Mouse (Mus musculus) stomach, postnatal 0 days (tissue): Measurements from ENCODE around the gene Lamp1. TPM values are rescaled to one million over a fixed set of nuclear protein-coding genes. Genes with fewer than 3 reads are reported as not detected.
A peak's percentile ranks its signal among the peaks of the same experiment; 100 is the strongest.

ENCODE experiments used
- ATAC-seq: fragments of 200-750 bp; cut with Nextera tagmentation; 2 replicates; pipeline ENCODE4 v1.8.0; 2017; ENCODE audit not compliant: low FRiP score, low TSS enrichment
- DNase-seq: peaks from one replicate; pipeline ENCODE4 v3.0.0-alpha.2; 2016; ENCODE audit warnings: low spot score
- H3K27ac ChIP-seq: fragments of 300-500 bp; sonication (generic); replicated peaks from 2 replicates; pipeline ENCODE4 v1.5.1; 2014; ENCODE audit warnings: mild to moderate bottlenecking, control low read depth
- H3K27me3 ChIP-seq: fragments of 300-500 bp; sonication (generic); 2 replicates; pipeline ENCODE4 v1.6.1; 2014; ENCODE audit warnings: low read length; ENCODE audit not compliant: control insufficient read depth, insufficient read depth
- H3K36me3 ChIP-seq: fragments of 300-500 bp; sonication (generic); 2 replicates; pipeline ENCODE4 v1.6.1; 2014; ENCODE audit warnings: low read length, mixed read lengths; ENCODE audit not compliant: control insufficient read depth, insufficient read depth
- H3K4me1 ChIP-seq: fragments of 300-500 bp; sonication (generic); replicated peaks from 2 replicates; pipeline ENCODE4 v1.6.1; 2014; ENCODE audit warnings: antibody characterized with exemption; ENCODE audit not compliant: control insufficient read depth, insufficient read depth
- H3K4me2 ChIP-seq: fragments of 300-500 bp; sonication (generic); replicated peaks from 2 replicates; pipeline ENCODE4 v1.6.1; 2014; ENCODE audit warnings: low read depth, mild to moderate bottlenecking, control low read depth, moderate library complexity
- H3K4me3 ChIP-seq: fragments of 300-500 bp; sonication (generic); 2 replicates; pipeline ENCODE4 v1.5.1; 2014; ENCODE audit warnings: low read depth, low read length, control low read depth
- H3K9ac ChIP-seq: fragments of 300-500 bp; sonication (generic); 2 replicates; pipeline ENCODE4 v1.6.1; 2014; ENCODE audit warnings: mild to moderate bottlenecking, low read length, control low read depth, mixed read lengths
- H3K9me3 ChIP-seq: fragments of 300-500 bp; sonication (generic); 2 replicates; pipeline ENCODE4 v1.6.1; 2016; ENCODE audit warnings: low read length; ENCODE audit not compliant: control insufficient read depth
- CTCF ChIP-seq: IDR thresholded peaks from 2 replicates; pipeline ENCODE4 v1.5.1; 2016; ENCODE audit warnings: antibody characterized with exemption, low read depth, mild to moderate bottlenecking, moderate library complexity
- EP300 ChIP-seq: optimal IDR thresholded peaks from 2 replicates; pipeline ENCODE3; 2016; ENCODE audit warnings: antibody characterized with exemption
- WGBS: fragments of 180-500 bp; shearing (Covaris S2); extraction: QIAGEN DNeasy Blood & Tissue Kit; methylation state at CpG from one replicate; pipeline ENCODE4 v1.1.7; 2014; 5-methylcytosine and 5-hydroxymethylcytosine counted together
- microRNA counts: library from miRNA; unstranded; fragments of <30 nt; microRNA quantifications from one replicate; lab custom pipeline; 2015
- microRNA-seq: library from miRNA; unstranded; fragments of <30 nt; microRNA quantifications from one replicate; pipeline ENCODE4, GENCODE M21; 2016
- polyA plus RNA-seq: library from polyadenylated mRNA; unstranded; fragments of >200 nt; fragmentation: Nextera tagmentation; extraction: Ambion mirVana; gene quantifications from 2 replicates; pipeline ENCODE4 v1.2.1, GENCODE M21; 2015

The Lamp1 gene
- polyA plus RNA-seq, 1 experiment from 2014 or later = 260 TPM

DNA sequence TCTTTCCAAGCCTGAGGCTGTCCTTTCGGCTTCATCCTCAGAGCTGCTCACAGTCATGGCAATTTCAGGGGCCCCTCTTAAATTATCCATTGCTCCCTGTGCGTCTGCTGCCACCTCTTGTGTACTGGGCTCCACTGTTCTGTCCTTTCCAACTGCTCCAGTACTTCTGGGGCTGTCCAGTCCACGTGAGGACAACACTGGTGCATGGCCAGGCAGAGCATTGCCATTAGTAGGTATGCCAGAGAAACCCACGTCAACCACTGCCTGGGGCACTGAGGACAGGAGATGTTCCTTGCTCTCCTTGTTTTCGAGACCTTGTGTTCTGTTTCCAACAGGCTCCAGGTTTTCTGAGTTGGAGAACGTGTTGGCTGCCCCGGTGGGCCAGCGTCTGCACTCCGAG lies 65.5 kb downstream of the Lamp1 start:
- Histone ChIP-seq H3K27me3 (no peaks in the 10 kb centered on the region), H3K4me3 (no peak overlapping the region), H3K9ac (no peak overlapping the region), H3K36me3 (no peaks in the 10 kb centered on the region), H3K4me2 (no peak overlapping the region), H3K4me1 (no peaks in the 10 kb centered on the region), H3K27ac (no peak overlapping the region), H3K9me3 (no peaks in the 10 kb centered on the region)
- TF ChIP-seq CTCF (no peak), EP300 (no peak)
- no peak for DNase-seq
- whole genome bisulfite sequencing = 82% methylated on average over 9 of the region's 9 CpGs
- no peak for ATAC-seq

MicroRNAs encoded within 50 kb of the gene (microRNA counts, 519-probe panel; counts per million panel counts)
- microRNA mmu-miR-1968 (lab: Ali Mortazavi, UCI) = not detected

Small RNA genes lying within 50 kb of the gene (microRNA-seq; reads per million reads assigned to microRNA genes)
- gene Mir1968 = 8.0 reads per million, percentile 13 among the genes with 10 or more reads in this experiment
- not detected for gene Mir7065

Other genes starting within 250 kb of the Lamp1 start
- 0.12 TPM in 1 of 2 replicates, not detected in the other for gene F7, start 133.1 kb upstream of the Lamp1 start, polyA plus RNA-seq
- 1.1 and 1.9 TPM in 2 replicates for gene F10, start 121.9 kb upstream of the Lamp1 start, polyA plus RNA-seq
- gene Proz, start 98.2 kb upstream of the Lamp1 start, polyA plus RNA-seq = 6.7 and 7.4 TPM in 2 replicates
- gene Pcid2, start 53.7 kb upstream of the Lamp1 start, polyA plus RNA-seq = 13.9 and 15.1 TPM in 2 replicates
- 47.1 and 52.6 TPM in 2 replicates for gene Cul4a, start 53.5 kb upstream of the Lamp1 start, polyA plus RNA-seq
- 30.6 and 31.8 TPM in 2 replicates for gene Grtp1, start 41.5 kb downstream of the Lamp1 start, polyA plus RNA-seq
- gene Adprhl1, start 95.0 kb downstream of the Lamp1 start, polyA plus RNA-seq = 0.42 and 0.50 TPM in 2 replicates
- 9.6 and 9.9 TPM in 2 replicates for gene Dcun1d2, start 129.0 kb downstream of the Lamp1 start, polyA plus RNA-seq
- gene Tmco3, start 129.0 kb downstream of the Lamp1 start, polyA plus RNA-seq = 14.7 and 15.5 TPM in 2 replicates
- 65.8 and 69.3 TPM in 2 replicates for gene Tfdp1, start 179.6 kb downstream of the Lamp1 start, polyA plus RNA-seq
- gene Atp4b, start 237.7 kb downstream of the Lamp1 start, polyA plus RNA-seq = 776 and 950 TPM in 2 replicates
- 0.02 TPM in 1 of 2 replicates, not detected in the other for gene Grk1, start 245.9 kb downstream of the Lamp1 start, polyA plus RNA-seq